Mouse (Mus musculus): ENCODE results near the gene Ccdc89.

Gene Ccdc89

GRCm38 (mm10) chr7:90473511-90473910 lies 47.1 kb downstream of the Ccdc89 start:
- no peak for DNase-seq (ENCODE audit: inconsistent ontology term)

- DNase-seq (ENCODE audit: inconsistent ontology term) = peak; percentile 100
These were observed 49.5 kb downstream of the Ccdc89 start, which contains the start of gene Tmem126b for GRCm38 (mm10) chr7:90475793-90476312. Gene Tmem126b, minus strand, starts transcription at chr7:90476001.

- no peak for DNase-seq (ENCODE audit: inconsistent ontology term)
These were observed 50.2 kb downstream of the Ccdc89 start, which contains the start of gene Dlg2 for GRCm38 (mm10) chr7:90476313-90477245. Gene Dlg2, plus strand, starts transcription at chr7:90476672.
